Comparison of ENCODE assay signal across 8 mouse cellular contexts in the genomic region with DNA sequence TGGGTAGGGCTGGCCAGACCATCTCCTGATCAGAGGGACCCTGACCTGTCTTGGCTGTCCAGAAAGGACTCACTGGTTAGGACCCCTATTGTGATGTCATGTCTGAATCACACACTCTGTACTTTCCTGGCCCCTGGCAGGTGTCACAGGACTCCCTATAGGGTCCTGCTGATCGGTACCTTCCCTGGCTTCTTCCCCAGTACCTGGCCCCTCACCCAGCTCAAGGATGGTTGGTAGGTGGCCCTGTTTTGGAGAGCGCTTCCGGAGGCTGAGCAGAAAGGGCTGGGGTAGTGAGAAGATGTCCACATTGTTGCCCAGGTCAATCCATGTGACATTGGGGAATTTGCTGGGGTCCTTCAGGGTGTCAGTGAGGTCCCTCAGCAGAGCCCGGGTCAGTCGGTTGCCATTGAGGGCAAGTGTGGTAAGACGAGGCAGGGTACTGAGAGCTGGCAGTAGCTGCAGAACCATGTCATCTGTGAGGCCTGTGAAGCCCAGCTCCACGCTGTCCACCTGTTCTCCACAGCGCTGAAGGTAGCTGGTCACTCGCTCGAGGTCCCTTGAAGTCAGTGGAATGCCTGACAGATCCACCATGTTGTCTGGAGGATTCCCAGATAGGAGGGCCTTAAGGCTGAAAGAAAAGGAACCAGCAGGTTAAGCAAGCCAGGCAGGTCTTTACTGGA. TPM values are rescaled to one million over a fixed set of nuclear protein-coding genes. Genes with fewer than 3 reads are reported as not detected.
DNase-seq lines count a peak whose midpoint lies in the region; ATAC-seq and TF ChIP-seq lines count a peak whose summit lies in the region.

No protein-coding gene starts in this region.

- peak overlapping the region; percentile 25 for H3K4me2 ChIP-seq in forebrain, embryonic 16.5 days (ENCODE audit: low read length)
- peak overlapping the region; percentile 76 for H3K4me2 ChIP-seq in liver, embryonic 15.5 days

- H3K4me1 ChIP-seq in E14TG2a.4 (replicated peaks; ENCODE audit: low read depth, low read length), result peaks cover 48% of the 10 kb centered on the region
- peaks cover 45% of the 10 kb centered on the region for H3K4me1 ChIP-seq in forebrain, embryonic 16.5 days (replicated peaks; ENCODE audit: control insufficient read depth, insufficient read depth, low read length)
- peaks cover 44% of the 10 kb centered on the region for H3K4me1 ChIP-seq in liver, embryonic 15.5 days (replicated peaks)

- H3K27me3 ChIP-seq in E14TG2a.4 (ENCODE audit: insufficient read depth, low read length), result no peaks in the 10 kb centered on the region
- H3K27me3 ChIP-seq in forebrain, embryonic 16.5 days (replicated peaks; ENCODE audit: control insufficient read depth, insufficient read depth, low read length), result no peaks in the 10 kb centered on the region
- H3K27me3 ChIP-seq in liver, embryonic 15.5 days, result no peaks in the 10 kb centered on the region

- H3K9ac ChIP-seq in forebrain, embryonic 16.5 days (replicated peaks; ENCODE audit: low read depth, low read length), result peak overlapping the region; percentile 24; the same call in 1 of the 2 replicates
- peak overlapping the region; percentile 6; the same call in 1 of the 2 replicates for H3K9ac ChIP-seq in liver, embryonic 15.5 days

- peaks cover 68% of the 10 kb centered on the region for H3K36me3 ChIP-seq in E14TG2a.4 (ENCODE audit: insufficient read depth, low read length)
- H3K36me3 ChIP-seq in forebrain, embryonic 16.5 days (ENCODE audit: control insufficient read depth, insufficient read depth), result peaks cover 14% of the 10 kb centered on the region; the same call in 1 of the 2 replicates
- H3K36me3 ChIP-seq in liver, embryonic 15.5 days (replicated peaks), result peaks cover 49% of the 10 kb centered on the region

- no peak for ATAC-seq in forebrain, embryonic 16.5 days
- peak; percentile 2; the same call in 1 of the 2 replicates for ATAC-seq in liver, embryonic 15.5 days (ENCODE audit: insufficient read depth)

- H3K9me3 ChIP-seq in E14TG2a.4 (ENCODE audit: low read length), result no peaks in the 10 kb centered on the region
- H3K9me3 ChIP-seq in forebrain, embryonic 16.5 days (ENCODE audit: control insufficient read depth, low read length), result no peaks in the 10 kb centered on the region
- H3K9me3 ChIP-seq in liver, embryonic 15.5 days (replicated peaks), result no peaks in the 10 kb centered on the region

- peak overlapping the region; percentile 87 for H3K4me3 ChIP-seq in E14TG2a.4 (replicated peaks; ENCODE audit: low read length)
- H3K4me3 ChIP-seq in forebrain, embryonic 16.5 days (replicated peaks; ENCODE audit: low read length), result no peak overlapping the region
- H3K4me3 ChIP-seq in liver, embryonic 15.5 days (replicated peaks), result 0 out of 2 replicates have a peak overlapping the region, but pooled peaks have one; percentile 6

- no peak for TF ChIP-seq CTCF in E14TG2a.4 (conservative IDR thresholded peaks at IDR 0.05; ENCODE audit: low read length)

- DNase-seq in A20 (ENCODE audit: low read depth, low spot score), result peak; percentile 39
- DNase-seq in urinary bladder, postnatal 4 days (ENCODE audit: low spot score in 2 of 2), result no peak
- no peak for DNase-seq in cerebellum, adult 9-10 months
- DNase-seq in left cerebral cortex, postnatal 36 days (ENCODE audit: low spot score in 2 of 2), result no peak
- no peak for DNase-seq in right cerebral cortex, adult 18-20 months

- H3K27ac ChIP-seq in forebrain, embryonic 16.5 days (ENCODE audit: low read length), result peak overlapping the region; percentile 8
- H3K27ac ChIP-seq in liver, embryonic 15.5 days (replicated peaks), result peak overlapping the region; percentile 95

- 45% methylated on average over 10 of the region's 10 CpGs for WGBS in forebrain, embryonic 16.5 days
- 44% methylated on average over 10 of the region's 10 CpGs for WGBS in liver, embryonic 15.5 days (ENCODE audit: insufficient replicate concordance)

- intact Hi-C loops in left cerebral cortex, postnatal 36 days (cut with DNase I), result no loop called here

RNA-seq across cellular contexts. Expression of gene Trpv2, which starts 31.5 kb away (rescaled TPM):
- 19.1 and 27.2 TPM in 2 replicates for polyA plus RNA-seq in forebrain, embryonic 16.5 days (2015; fragmentation: Nextera tagmentation; extraction: Ambion mirVana)
- polyA plus RNA-seq in liver, embryonic 15.5 days (2015; fragmentation: Nextera tagmentation; extraction: Ambion mirVana), result 5.5 and 6.3 TPM in 2 replicates
- 10 to 100 TPM; 17.5 to 19.2 TPM for total RNA-seq in left cerebral cortex, postnatal 36 days (2021)

RNA-seq across cellular contexts. Expression of gene Lrrc75a, which starts 42.6 kb away (rescaled TPM):
- 9.7 and 10.6 TPM in 2 replicates for polyA plus RNA-seq in forebrain, embryonic 16.5 days (2015; fragmentation: Nextera tagmentation; extraction: Ambion mirVana)
- 1.7 and 2.0 TPM in 2 replicates for polyA plus RNA-seq in liver, embryonic 15.5 days (2015; fragmentation: Nextera tagmentation; extraction: Ambion mirVana)
- 10 to 100 TPM; 18.7 to 21.8 TPM for total RNA-seq in left cerebral cortex, postnatal 36 days (2021)

RNA-seq across cellular contexts. Expression of gene Mmgt2, which starts 42.7 kb away (rescaled TPM):
- 28.5 and 29.2 TPM in 2 replicates for polyA plus RNA-seq in forebrain, embryonic 16.5 days (2015; fragmentation: Nextera tagmentation; extraction: Ambion mirVana)
- polyA plus RNA-seq in liver, embryonic 15.5 days (2015; fragmentation: Nextera tagmentation; extraction: Ambion mirVana), result 7.2 and 7.8 TPM in 2 replicates
- 10 to 100 TPM; 20.2 to 27.0 TPM for total RNA-seq in left cerebral cortex, postnatal 36 days (2021)

RNA-seq across cellular contexts. Expression of gene Ubb, which starts 54.8 kb away (rescaled TPM):
- polyA plus RNA-seq in forebrain, embryonic 16.5 days (2015; fragmentation: Nextera tagmentation; extraction: Ambion mirVana), result 4,671 and 4,745 TPM in 2 replicates
- polyA plus RNA-seq in liver, embryonic 15.5 days (2015; fragmentation: Nextera tagmentation; extraction: Ambion mirVana), result 1,540 and 1,587 TPM in 2 replicates
- total RNA-seq in left cerebral cortex, postnatal 36 days (2021), result 1,000 to 10,000 TPM; 1,698 to 1,876 TPM
